Mouse (Mus musculus): ENCODE measurements around the gene Fam216b.

Fam216b gene

DNA sequence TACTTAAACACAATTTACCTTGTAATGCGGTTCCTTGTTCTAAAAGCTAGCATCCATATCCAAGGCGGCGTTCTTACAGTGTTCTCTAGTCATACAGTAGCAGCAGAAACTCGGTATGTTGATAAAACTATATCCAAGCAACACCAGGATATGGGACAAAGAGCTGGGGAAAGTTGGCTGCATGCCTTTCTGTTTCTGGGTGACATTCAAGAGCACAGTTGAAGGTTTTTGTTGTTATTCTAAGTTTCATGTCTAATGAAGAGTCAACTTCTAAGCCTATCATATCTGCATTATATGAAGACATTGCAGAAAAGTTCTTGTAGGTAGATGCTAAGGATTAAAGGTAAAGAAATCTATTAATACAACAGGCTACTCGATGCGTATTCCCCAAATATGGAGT, at the start of gene Fam216b:
TSS of gene Fam216b (minus strand) at position 101 of the 400 bp plus-strand sequence.
- no peak for DNase-seq

DNA sequence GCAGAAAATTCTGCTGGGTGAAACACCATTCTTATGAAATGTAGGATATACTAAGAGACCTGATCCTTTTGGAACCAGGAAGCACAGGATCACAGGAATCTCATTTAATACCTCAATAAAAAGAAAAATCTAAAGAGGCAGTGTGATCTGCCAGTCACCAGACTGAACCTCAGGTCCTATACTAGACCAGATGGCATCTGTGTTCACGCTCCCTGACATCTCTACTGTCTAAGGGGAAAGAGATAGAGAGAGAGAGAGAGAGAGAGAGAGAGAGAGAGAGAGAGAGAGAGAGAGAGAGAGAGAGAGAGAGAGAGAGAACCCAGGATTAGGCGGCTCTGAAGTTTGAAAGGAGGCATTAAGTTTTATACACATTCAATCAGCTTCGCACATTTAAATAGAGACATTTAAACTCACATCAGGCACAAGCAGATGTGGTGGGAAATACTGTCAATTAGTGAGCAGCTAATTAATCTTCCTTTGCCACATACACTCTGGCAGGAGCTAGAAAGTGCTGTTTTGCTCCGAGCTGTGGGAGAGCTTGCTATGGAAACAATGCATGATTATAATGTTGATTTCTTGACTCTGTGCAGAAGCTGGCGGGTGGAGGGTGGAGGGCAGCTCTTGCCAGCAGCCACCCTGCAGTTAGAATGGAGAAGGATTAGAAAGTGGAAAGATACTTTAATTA, 43.7 kb upstream of the Fam216b start:
- DNase-seq, result no peak

DNA sequence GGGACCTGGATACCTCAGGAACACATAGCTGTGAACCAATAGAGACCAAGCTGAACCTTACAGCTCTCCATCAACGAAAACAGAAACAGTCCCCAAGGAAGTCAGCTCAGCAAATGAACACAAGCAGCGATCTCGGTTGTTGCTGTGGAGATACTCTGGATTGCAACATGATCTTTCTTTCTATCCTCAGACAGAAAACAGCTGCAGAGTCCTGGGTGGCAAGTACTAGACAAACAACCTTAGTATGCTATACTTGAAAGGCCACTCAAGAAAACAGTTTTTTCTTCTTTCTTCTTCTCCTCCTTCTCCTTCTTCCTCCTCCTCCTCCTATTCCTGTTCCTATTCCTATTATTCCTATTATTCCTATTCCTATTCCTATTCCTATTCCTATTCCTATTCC, 37.9 kb upstream of the Fam216b start:
- DNase-seq, result peak; percentile 14

DNA sequence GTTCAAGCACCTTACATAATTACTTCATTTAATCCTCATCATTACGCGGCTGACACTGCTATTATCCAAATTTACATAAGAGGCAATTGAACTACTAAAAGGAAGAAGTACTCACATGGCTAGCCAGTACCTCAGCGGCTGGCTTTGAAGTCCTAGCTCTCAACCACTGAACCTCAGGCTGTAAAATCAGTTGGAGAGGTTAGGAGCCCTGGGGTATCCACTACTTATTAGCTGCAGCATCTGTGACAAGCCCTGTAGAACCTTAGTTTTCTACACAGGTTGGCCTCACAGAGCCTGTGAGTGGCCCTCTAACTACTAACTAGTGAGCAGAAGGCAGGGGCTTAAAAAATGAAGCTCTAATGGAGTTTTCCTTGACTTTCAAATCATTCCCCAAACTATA, 31.5 kb upstream of the Fam216b start:
- no peak for DNase-seq

DNA sequence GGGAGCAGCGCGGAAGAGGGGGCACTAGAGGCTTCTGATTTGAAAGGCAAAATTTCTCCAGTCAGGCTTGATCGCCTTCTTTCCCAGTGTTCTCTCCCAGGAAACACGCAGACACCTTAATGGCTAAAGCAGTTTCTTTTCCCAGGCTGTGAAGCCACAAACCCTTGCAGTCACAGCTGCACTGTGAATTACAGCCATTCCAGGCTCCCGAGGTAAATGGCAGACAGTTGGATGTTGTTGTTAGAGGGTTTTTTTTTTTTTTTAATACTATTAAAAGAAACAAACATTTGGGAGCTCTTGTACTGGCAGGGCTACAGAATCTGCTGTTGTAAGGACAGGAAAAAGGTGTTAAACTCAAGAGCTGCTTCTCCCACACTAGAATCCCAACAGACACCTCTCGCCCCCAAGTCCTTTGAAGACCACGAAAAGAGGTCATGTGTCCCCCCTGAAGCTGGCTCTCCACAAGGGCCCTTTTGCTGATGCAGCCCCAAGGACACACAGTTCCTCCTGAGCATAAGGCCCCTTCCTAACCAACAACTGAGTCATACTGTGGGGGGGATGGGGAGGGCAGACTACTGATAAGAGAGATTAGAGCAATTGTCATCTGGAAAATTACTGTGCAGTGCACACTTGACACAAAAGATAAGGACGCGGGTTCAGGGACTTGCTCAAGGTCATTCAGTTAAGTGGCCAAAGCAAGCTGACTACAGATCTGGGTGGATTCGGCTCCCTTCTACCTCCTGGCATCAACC, 30.8 kb upstream of the Fam216b start:
- DNase-seq, result no peak

DNA sequence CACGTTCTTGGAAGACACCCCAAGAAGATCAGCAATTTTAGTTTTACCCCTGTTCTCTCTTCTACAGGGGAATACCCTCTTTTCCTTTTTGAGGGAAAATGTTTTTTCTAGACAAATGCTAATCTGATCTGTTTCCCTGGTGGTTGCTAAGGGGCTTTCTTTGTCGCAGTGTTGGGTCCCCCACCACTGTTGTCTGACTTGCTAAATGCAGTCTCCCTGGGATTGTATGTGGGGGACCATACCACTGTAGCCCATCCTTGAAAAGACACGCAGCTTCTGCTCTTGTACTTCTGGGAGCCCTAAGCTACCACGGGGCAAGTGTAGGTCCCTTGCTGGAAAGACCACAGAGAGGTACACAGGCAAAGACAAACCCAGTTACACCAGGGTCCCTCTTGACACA, 28.9 kb upstream of the Fam216b start:
- DNase-seq, result no peak

DNA sequence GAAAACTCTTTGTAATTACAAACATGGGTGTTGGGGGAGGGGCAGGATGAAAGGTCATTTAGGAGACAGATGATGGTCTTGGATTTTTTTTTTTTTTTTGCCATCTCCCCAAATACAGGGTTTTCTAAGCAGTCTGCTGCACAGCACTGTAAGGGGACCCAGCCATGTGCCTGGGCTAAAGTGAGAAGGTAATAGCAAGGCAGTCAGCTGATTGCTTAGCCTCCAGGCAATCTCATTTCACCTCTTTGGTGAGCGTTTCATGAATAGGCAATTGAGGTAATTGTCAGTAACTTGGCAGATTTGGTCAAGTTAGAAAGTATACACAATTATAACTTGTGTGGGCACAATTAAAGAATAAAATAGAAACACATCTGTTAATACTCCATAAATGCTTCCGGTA, 28.5 kb upstream of the Fam216b start:
- no peak for DNase-seq

DNA sequence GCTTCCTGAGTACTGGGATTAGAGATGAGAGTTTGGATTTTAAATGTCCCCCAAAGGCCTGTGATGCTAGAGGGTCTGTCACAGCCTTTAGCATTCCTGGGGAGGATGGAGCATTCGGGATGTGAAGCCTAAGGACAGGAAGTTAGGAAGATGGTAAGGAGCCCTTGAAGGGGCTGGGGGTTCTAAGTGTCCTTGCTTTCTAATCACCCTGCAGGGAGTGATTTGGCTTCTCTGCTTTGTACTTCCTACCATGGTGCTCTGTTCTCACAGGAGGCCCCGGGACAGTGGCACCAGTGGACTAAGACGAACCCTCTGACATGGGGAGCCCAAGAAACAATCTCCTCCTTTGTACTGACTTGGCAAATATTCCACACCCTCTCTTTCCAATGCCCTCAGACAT, 23.7 kb upstream of the Fam216b start:
- DNase-seq, result no peak

DNA sequence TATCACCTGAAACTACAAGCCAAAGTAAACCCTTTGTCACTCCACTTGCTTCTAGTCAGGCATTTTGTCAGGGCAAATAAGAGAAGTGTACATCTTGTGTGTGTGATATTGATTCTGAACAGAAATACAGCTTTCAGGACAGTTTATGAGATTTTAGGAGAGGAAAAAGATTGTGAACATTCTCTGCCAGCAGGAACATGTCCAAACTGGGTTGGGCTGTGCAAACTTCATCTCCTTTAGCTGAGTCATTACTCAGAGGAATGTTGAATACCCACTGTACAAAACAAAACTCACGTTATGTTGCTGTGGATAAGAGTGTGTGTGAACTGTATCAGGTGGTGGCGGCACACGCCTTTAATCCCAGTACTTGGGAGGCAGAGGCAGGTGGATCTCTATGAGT, 22.1 kb upstream of the Fam216b start:
- DNase-seq, result no peak

DNA sequence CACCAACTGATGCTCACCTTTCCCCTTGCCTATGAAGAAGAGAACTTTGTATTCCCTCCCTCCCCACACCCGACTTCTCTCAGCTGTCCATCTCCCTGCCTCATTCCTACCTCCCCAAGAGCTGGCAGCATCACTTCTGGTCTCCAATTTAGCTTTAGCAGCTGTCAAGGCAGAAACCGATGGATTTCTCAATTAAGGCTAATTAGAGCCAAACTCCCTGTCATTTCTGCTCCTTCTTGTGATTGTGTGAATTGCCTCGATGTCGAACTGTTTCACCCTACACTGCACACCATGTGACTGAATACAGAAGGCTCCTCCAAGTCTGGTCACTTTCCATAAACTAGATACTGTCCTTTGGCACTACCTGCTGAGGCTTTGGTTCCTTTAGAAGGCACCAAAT, 20.6 kb upstream of the Fam216b start:
- DNase-seq, result no peak

DNA sequence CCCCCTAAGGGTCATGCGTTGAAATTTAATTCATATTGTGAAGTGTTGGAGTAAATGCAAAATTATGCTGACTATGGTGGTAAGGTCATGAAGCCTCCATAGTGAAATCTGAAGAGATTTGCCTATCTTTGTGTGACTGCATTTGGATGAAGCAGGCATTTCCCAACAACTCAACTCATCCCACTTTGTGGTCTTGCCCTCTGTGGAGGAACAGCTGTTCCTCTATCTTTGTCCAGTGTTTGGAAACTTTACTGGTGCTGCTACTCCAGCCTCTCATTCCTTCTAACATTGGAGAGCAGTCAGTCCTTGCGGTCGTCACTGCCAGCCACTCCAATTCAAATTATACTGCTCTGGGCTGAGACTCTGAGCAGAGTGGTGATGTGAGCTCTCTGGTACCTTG, 19.6 kb upstream of the Fam216b start:
- DNase-seq, result no peak

DNA sequence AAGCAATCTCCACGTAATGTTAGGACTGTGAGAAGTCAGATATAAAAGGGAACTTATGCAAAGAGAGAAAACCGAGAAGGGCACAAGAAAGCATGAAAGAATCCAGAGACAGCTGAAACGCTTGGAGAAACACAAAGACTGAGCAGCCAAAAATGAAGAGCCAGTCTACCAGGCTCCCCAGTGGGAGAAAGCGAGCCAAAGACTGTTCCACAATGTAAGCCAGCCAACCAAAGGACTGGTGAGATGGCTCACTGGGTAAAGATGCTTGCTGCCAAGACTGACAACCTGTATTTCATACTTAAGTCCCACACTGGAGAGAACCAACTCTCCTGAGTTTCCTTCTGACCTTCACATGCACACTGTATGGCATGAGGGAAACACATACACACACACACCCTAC, 784 bp upstream of the Fam216b start:
- no peak for DNase-seq

DNA sequence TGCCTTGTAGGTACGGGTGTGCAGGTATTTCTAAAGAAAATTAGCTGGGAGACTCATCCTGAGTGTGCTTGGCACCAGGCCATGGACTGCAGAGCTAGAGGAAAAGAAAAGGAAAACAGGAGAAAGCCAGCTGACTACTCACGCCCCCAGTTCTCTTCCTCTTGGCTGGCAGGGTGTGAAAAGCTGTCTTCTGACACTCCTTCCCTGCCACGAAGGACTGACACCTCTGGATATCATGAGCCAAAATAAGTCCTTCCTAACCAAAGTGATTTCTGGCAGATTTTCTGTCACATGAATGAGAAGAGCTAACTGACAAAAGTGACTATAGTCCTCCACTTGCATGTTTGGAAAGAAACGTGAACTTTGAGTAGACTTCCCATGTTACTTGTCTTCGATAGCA, 5.3 kb downstream of the Fam216b start:
- no peak for DNase-seq

DNA sequence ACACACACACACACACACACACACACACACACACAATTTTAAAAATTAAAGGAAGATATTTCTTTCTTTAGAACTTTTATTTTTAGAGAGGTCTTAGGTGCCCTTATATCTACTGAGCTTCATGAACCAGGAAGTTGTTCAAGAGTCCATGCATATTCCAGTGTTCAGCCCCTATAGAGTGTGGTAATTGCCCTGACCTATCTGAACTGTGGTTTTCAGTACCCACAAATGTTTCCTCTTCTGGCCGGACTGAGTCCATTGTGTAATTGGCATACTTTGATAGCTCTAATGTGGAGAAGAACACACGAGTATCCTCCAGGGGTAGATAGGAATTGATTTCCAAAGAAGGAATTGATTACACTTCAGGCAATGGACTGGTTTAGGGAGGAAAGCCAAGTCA, 11.3 kb downstream of the Fam216b start:
- no peak for DNase-seq

DNA sequence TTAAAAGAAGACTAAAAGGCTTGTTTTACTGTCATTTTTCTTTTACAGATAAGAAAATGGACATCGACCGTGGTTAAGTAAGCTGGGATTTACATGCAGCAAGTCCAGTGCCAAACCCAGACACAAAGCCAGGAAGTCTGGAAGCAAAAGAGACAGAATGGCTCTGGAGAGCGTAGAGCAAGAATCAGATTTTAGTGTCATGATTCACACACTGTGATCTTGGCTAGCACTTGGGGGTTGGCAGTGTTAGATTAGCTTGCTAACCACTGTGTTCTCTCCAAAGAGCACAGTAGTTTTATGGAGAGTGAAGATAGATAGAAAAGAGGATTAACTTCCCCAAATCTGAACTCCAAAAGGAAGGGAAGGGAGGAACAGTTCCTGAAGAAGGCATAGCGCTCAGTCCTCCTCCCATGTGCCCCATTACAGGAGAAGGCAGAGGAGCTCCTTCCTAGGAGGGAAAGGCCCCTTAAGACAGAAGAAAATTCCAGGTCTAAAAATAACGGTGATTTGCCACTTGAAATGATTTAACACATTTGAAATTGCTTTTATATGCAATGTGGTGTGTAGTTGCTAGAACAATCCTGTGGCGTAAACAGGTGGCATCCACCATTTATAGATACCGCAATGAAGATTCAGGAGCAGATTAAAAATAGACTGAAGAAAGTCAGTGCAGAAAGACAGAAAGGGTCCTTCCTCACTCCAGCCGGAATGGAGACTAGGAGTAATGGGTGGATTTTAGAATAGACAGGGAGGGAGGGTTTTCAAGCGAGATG, 22.7 kb downstream of the Fam216b start:
- peak; percentile 0 for DNase-seq

DNA sequence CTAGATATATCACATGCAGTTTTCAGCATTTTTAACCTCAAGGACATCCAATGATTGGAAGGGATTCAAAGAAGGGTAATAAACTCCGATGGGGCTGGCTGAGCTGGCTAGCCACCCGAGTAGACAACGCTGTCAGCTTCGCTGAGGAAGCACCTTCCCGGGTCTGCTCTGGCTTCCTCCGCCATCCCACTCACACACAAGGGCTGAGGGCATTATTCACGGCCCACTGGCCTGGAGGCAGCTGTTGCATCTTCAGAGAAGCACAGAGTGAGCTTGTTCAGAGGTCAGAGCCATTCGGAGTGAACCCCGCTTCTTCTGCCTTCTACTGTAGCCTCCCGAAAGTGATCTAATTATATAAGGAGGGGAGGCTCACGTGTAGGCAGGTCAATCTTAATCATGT, 26.3 kb downstream of the Fam216b start:
- no peak for DNase-seq

DNA sequence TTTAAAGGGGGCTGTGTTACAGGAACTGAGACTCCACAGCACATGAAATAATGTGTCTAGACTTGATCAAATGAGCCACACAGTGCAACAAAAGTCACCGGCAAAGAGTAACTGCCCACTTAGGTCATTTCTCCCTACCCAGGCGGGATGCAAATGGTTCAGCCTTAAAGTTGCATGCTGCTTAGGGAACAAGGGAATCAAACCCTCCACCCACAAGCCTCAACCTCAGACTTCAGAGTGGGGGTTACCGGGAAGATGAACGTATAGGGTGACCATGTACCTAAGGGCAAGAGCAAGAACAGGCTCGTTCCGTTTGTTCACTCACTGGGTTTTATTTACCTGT, 28.2 kb downstream of the Fam216b start:
- no peak for DNase-seq

DNA sequence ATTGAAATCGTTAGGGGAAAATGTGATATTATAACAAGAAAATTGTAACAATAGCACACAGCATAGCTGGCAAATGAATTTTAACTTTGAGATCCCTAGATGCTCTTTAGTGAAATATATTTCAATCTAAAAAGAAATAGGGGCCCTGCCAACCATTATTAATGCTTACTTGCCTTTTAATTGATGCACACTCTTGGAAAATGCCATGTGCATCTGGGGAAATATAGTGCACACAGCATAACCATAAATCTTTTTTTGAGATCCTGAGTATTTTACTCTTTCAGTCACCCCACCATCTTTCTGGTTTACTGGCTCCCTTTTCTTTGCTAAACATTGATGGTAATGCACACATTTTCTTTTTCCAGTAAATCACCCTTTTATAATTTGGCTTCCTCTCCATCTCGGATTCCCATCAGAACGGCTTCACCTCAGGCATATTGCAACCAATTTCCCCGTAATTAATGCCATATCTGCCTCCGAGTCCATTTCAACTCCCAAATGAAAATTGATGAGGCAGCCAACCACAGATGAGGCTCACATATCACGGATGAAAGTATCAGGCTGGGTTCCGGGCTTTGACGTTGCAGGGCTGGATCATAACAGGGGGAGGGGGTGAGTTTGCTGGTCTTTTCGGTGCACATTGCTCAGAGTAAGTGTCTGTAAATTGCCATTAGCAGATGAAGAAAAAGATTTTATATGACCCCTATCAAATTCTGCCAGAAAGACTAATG, 28.8 kb downstream of the Fam216b start:
- DNase-seq, result no peak

DNA sequence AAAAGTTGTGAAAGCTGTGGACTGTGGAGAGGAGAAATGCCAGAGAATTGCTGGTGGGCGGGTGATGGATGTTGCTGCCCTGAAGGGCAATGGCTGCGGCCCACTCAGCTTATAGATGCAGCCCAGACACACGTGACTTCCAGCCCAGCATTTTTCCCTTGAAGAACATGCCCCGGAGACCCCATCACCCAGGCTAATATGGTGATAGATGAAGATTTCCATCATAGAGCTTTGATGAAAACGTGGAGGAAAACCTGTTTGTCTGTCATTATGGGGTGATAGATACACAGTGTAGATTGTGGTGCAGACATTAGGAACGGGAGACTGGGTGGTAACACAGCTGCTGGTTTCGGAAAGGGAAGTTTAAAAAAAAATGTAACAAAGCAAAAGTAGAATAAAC, 31.4 kb downstream of the Fam216b start:
- no peak for DNase-seq

DNA sequence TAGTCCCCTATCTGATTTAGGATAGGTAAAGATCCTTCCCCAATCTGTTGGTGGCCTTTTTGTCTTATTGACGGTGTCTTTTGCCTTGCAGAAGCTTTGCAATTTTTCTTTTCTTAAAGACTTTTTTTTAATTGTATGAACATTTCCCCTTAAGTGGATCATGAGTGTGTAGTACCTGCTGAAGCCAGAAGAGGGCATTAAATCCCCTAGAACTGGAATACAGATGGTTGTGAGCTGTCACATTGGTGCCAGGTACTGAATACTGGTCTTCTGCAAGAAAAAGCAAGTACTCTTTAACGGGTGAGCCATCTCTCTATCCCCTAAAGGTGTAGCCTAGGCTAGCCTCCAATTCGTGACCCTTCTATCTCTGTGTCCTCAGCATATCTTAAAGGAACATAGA, 32.4 kb downstream of the Fam216b start:
- no peak for DNase-seq

DNA sequence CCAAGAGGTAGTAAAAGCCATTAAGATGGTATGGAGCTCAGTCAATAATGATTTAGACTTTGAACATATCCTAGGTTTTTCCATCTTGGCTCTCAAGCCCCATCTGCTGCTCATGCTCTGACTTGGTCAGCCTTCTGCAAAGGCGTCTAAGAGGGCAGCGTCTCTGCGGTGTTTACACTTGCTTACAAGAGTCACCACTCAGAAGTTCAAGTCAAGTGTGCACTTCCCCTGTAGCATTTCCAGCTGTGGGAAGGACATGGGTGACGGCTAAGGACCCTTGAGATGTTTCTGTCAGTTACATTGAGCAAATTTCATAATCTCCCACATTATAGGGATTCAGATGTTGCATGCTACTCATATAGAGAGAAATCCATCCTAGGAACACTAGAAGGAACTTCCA, 40.1 kb downstream of the Fam216b start:
- peak; percentile 4 for DNase-seq

DNA sequence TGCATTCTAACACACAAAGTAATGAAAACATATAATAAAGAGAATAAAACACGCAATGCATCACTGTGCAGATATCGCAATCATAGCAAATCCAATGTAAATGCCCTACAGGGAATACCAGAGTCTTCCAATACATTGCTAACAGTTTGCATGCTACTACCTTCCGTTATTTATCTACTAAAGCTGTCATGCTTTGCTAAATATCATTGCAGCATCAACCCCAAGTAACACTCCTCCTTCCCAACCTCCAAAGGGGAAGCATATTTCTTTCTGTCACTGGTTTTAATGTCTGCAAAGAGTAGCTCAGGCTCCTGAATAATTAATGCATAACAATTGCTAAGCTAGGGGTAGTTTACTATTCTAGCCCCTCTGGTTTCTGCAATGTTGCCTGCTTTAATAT, 40.5 kb downstream of the Fam216b start:
- DNase-seq, result no peak

DNA sequence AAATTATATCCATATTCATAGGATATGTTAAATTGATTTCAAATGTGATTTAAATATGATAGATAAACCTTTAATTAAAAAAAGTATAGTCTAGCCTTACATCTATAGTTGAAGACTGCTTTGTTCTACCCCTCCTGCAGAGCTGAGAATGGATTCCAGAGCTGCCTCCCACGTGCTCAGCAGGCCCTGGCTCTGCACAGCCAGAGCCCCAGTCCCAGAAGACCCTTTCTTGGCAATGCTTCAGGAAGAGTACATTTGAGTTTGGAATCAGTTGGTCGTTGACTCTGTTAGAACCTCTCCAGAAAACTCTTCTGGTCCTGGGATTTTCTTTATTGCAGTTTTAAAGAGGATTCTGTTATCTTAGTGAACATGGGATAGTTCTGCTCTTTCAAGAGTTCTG, 45.7 kb downstream of the Fam216b start:
- DNase-seq, result no peak
